Mouse (Mus musculus): ENCODE data around the gene Olfr539. TPM values are rescaled to one million over a fixed set of nuclear protein-coding genes. Genes with fewer than 3 reads are reported as not detected.

The Olfr539 gene
- total and polyA plus RNA-seq, 2 experiments from 2014 or later = 0.01 to 0.05 TPM

DNA sequence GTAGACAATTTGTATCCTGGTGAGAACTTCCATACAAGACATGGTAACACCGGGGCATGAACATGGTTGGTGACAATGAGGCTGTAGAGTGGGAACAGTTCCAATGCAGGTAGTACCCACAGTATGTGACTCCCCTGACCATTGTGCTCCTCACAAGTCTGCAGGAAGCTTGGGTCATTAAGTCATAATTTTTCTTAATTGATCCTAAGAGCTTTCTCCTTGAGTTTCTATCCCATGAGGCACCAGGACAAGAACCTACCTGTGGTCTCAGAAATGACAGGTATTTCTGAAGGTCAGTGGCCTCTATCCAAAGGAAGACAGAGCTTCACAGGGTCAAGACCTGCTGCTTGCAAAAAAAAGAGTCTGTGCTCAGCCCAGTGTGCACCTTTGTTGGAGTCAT is 21.9 kb downstream of the Olfr539 start, which contains the start of gene Olfr45:
Gene Olfr45, plus strand, starts transcription at position 301 of the 400 bp plus-strand sequence.
- H3K9me3 ChIP-seq (ENCODE audit: low read length) = no peaks in the 10 kb centered on the region
- no peaks in the 10 kb centered on the region for H3K36me3 ChIP-seq (ENCODE audit: insufficient read depth, low read length)
- no peak for TF ChIP-seq CTCF (IDR thresholded peaks at IDR 0.05; ENCODE audit: low read depth)
- WGBS = 85% methylated on average over 1 of the region's 1 CpGs
- ATAC-seq (no peak), DNase-seq (ENCODE audit: low spot score) (no peak)
- no peaks in the 10 kb centered on the region for H3K27me3 ChIP-seq (ENCODE audit: insufficient read depth, low read length)
- no peak within 1 kb of the TSS for H3K4me2 ChIP-seq (ENCODE audit: low read depth, low read length)
- no peak within 1 kb of the TSS for H3K27ac ChIP-seq
- no peaks in the 10 kb centered on the region for H3K4me1 ChIP-seq (ENCODE audit: insufficient read depth, low read length)
- H3K4me3 ChIP-seq (ENCODE audit: low read length) = no peak within 1 kb of the TSS
- no peak within 1 kb of the TSS for H3K9ac ChIP-seq (replicated peaks; ENCODE audit: low read length)

DNA sequence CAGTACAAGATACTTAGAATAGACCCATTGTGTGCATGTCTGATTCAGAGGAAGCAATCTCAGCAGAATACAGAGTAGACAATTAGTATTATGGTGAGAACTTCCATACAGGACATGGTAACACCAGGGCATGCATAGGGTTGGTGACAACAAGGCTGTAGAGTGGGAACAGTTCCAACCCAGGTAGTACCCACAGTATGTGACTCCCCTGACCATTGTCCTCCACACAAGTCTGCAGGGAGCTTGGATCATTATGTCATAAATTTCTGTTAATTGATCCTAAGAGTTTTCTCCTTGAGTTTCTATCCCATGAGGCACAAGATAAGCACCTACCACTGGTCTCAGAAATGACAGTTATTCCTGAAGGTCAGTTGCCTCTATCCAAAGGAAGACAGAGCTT is 37.2 kb downstream of the Olfr539 start, which contains the start of gene Olfr541:
Gene Olfr541, plus strand, starts transcription at position 301 of the 400 bp plus-strand sequence.
- ATAC-seq = no peak
- no peak for TF ChIP-seq CTCF (IDR thresholded peaks at IDR 0.05; ENCODE audit: low read depth)
- H3K4me3 ChIP-seq (ENCODE audit: low read length) = no peak within 1 kb of the TSS

DNA sequence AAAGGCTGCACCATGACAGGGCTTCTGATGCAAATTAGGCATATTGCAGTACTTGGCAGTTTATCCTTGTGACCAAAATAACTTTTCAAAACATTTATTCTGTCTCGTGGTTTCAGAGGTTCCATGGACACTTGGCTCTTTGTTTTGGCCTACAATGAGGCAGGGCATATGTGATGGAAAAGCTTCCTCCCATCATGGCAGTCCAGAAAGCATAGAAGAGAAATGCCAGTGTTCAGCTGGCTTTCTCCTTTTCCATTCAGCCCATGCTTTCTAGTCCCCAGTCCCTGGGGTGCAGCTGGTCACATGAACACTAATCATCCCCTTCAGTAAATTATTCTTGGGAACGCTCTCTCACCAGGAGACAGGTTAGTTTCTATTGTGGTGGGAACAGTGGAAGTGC is 46.6 kb downstream of the Olfr539 start:
- DNase-seq (ENCODE audit: low spot score) (peak; percentile 31), ATAC-seq (no peak)
- Histone ChIP-seq H3K4me3 (ENCODE audit: low read length) (no peak overlapping the region), H3K9me3 (ENCODE audit: low read length) (no peaks in the 10 kb centered on the region), H3K27me3 (ENCODE audit: insufficient read depth, low read length) (no peaks in the 10 kb centered on the region), H3K36me3 (ENCODE audit: insufficient read depth, low read length) (no peaks in the 10 kb centered on the region), H3K4me2 (ENCODE audit: low read depth, low read length) (no peak overlapping the region), H3K4me1 (ENCODE audit: insufficient read depth, low read length) (no peaks in the 10 kb centered on the region), H3K9ac (replicated peaks; ENCODE audit: low read length) (no peak overlapping the region), H3K27ac (no peak overlapping the region)
- no peak for TF ChIP-seq CTCF (IDR thresholded peaks at IDR 0.05; ENCODE audit: low read depth)
- WGBS = 17% methylated on average over 2 of the region's 2 CpGs

More for the DNA sequence above, 37.2 kb downstream of the Olfr539 start, which contains the start of gene Olfr541:
- no peaks in the 10 kb centered on the region for H3K36me3 ChIP-seq (ENCODE audit: insufficient read depth, low read length)
- H3K27ac ChIP-seq = no peak within 1 kb of the TSS
- no peaks in the 10 kb centered on the region for H3K27me3 ChIP-seq (ENCODE audit: insufficient read depth, low read length)
- H3K9ac ChIP-seq (replicated peaks; ENCODE audit: low read length) = no peak within 1 kb of the TSS
- no peak within 1 kb of the TSS for H3K4me2 ChIP-seq (ENCODE audit: low read depth, low read length)
- H3K4me1 ChIP-seq (ENCODE audit: insufficient read depth, low read length) = no peaks in the 10 kb centered on the region
- no peak for DNase-seq (ENCODE audit: low spot score)
- H3K9me3 ChIP-seq (ENCODE audit: low read length) = no peaks in the 10 kb centered on the region

DNA sequence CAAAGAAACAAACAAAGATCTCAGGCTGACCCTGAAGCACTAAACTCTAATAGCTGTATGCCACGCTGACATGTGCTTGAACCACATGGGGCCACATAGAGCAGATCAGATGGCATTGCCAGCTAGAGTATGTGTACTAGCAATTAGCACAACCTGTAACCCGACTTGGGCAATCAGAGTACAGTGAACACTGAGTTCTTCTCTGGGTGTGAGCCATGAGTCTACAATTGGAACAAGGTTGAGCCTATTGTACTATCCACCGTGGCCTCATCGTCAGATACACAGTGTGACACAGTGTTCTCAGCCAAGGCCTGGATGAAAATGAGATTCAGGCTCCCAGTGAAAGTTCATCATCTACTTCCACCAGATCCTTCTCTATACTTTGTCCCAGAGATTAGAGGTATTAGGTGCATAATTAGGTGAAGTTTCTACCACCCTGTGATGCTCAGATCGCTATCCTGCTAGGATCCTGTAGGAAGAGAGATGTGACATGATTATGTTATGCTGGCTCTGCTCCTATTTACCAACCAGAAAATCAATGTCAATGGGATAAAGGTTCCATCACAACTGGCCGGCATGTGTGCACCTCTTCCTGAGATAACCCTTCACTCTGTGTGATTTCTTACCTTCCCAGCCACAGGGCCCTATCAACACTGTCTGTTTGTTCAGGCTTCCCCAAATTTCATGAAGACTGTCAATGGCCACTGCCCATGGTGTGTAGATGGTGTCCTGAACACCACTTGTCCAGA is 48.0 kb downstream of the Olfr539 start:
- DNase-seq (ENCODE audit: low spot score) (no peak), ATAC-seq (no peak)
- H3K4me3 ChIP-seq (ENCODE audit: low read length) = no peak overlapping the region
- H3K27me3 ChIP-seq (ENCODE audit: insufficient read depth, low read length) = no peaks in the 10 kb centered on the region
- 75% methylated on average over 6 of the region's 6 CpGs for WGBS
- H3K36me3 ChIP-seq (ENCODE audit: insufficient read depth, low read length) = no peaks in the 10 kb centered on the region
- no peak overlapping the region for H3K27ac ChIP-seq
- no peaks in the 10 kb centered on the region for H3K9me3 ChIP-seq (ENCODE audit: low read length)
- no peak overlapping the region for H3K9ac ChIP-seq (replicated peaks; ENCODE audit: low read length)
- no peak overlapping the region for H3K4me2 ChIP-seq (ENCODE audit: low read depth, low read length)
- H3K4me1 ChIP-seq (ENCODE audit: insufficient read depth, low read length) = no peaks in the 10 kb centered on the region
- TF ChIP-seq CTCF (IDR thresholded peaks at IDR 0.05; ENCODE audit: low read depth) = no peak

DNA sequence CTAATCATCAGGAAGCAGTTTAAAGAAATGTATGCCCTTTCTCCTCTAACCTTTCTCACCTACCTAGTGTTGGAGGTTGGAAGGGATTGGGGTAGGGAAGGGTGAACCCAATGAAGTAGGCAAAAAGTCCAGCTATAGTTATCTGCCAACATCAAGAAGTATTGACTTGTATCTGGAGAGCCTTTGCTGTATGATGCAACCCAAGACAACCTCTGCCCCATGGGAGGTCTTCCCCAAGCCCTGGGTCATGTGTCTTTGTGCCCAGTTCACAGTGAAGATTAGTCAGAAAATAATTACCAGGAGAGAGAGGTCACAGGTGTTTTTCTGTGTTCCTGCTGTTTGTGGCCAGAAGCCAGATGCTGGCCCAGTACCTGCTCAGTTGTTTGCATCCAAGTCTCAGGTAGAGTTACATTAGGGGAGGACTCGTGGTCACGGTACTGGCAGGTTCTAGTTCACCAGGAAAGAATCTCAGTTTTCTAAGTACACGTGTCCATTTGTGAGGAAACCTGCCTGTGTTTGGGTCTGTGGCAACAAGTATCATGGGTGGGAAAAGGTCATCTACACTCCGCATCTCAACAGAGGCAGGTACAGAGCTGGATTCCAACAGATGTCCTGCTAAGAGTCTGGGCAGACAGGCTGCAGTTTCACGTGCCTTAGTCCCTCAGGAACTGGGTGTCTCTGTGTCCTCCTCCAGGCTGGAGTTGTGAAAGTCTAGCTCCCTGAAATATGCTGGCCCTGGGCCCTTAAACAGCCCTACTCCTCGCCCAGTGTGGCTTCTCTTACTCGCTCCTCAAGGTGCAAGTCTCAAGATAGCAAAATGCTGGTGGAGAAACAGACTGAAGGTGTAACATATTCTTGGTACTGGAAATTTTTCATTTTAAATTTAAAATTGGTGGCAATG is 57.7 kb downstream of the Olfr539 start:
- Histone ChIP-seq H3K27ac (no peak overlapping the region), H3K36me3 (ENCODE audit: insufficient read depth, low read length) (no peaks in the 10 kb centered on the region), H3K9me3 (ENCODE audit: low read length) (no peaks in the 10 kb centered on the region), H3K4me2 (ENCODE audit: low read depth, low read length) (no peak overlapping the region), H3K27me3 (ENCODE audit: insufficient read depth, low read length) (no peaks in the 10 kb centered on the region), H3K4me3 (ENCODE audit: low read length) (no peak overlapping the region), H3K9ac (replicated peaks; ENCODE audit: low read length) (no peak overlapping the region), H3K4me1 (ENCODE audit: insufficient read depth, low read length) (no peaks in the 10 kb centered on the region)
- no peak for ATAC-seq
- DNase-seq (ENCODE audit: low spot score) = no peak
- TF ChIP-seq CTCF (IDR thresholded peaks at IDR 0.05; ENCODE audit: low read depth) = no peak
- WGBS = 83% methylated on average over 7 of the region's 7 CpGs

DNA sequence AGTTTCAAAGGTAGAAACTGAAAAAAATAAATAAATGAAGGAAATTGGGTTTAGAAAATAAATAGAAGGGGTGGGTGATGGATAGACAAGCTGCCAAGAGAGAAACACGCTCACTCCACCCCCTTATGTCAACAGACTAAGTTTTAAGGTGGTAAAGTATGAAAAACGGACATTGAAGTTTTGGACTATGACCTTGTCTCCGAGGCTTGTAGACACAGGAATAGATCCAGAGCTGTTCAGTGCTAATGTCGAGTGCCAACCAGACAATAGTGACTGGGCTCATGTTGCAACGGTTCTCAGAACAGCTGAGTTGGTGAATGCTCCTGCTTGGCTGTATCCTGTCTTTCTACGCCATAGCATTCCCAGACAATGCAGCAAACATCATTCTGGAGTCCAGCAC is 61.4 kb downstream of the Olfr539 start:
- 83% methylated on average over 6 of the region's 6 CpGs for WGBS
- no peak for TF ChIP-seq CTCF (IDR thresholded peaks at IDR 0.05; ENCODE audit: low read depth)
- no peaks in the 10 kb centered on the region for H3K9me3 ChIP-seq (ENCODE audit: low read length)

More for the DNA sequence above, 61.4 kb downstream of the Olfr539 start:
- H3K9ac ChIP-seq (replicated peaks; ENCODE audit: low read length) = no peak overlapping the region
- H3K27me3 ChIP-seq (ENCODE audit: insufficient read depth, low read length) = no peaks in the 10 kb centered on the region
- H3K4me2 ChIP-seq (ENCODE audit: low read depth, low read length) = no peak overlapping the region
- H3K36me3 ChIP-seq (ENCODE audit: insufficient read depth, low read length) = no peaks in the 10 kb centered on the region
- H3K4me1 ChIP-seq (ENCODE audit: insufficient read depth, low read length) = no peaks in the 10 kb centered on the region
- ATAC-seq (no peak), DNase-seq (ENCODE audit: low spot score) (no peak)
- H3K4me3 ChIP-seq (ENCODE audit: low read length) = no peak overlapping the region
- H3K27ac ChIP-seq = no peak overlapping the region
